Mouse (Mus musculus): ENCODE results near the gene Gm29582.
"Not testable (repeated sequence)": the region's sequence is repeated elsewhere in the genome, so short reads cannot be mapped to it uniquely, and the experiment has no call there.

The Gm29582 gene
- long read RNA-seq, experiment 1 = 0 reads
- long read RNA-seq, experiment 2 = 0 reads

GRCm38 (mm10) chrY:30738461-30738860 lies at the start of gene Gm29582:
TSS of gene Gm29582 (minus strand) at chrY:30738561.
- intact Hi-C loops (cut with DNase I) = not testable (repeated sequence)

Data from adrenal gland (tissue).